Mouse (Mus musculus): ENCODE measurements at regions not wholly inside any gene's neighbourhood (a gene's known extent, or its start where the extent isn't known, plus 50 kb on each side); places are given as distances from the start of the nearest gene placed in this dataset.

GRCm38 (mm10) chr14:96838910-96839309 is 320.0 kb upstream of the Klhl1 start:
- Histone ChIP-seq H3K27ac (no peak overlapping the region), H3K4me3 (no peak overlapping the region)
- no peak for DNase-seq (ENCODE audit: extremely low spot score in 1 of 2, low spot score in 2 of 2)
- TF ChIP-seq CTCF (IDR thresholded peaks at IDR 0.05): no peak
- intact Hi-C loops (cut with DNase I): no loop called here

- intact Hi-C loops (cut with DNase I): loop anchor here (10.0 kb wide), 1 partner anchor 60 kb away; no protein-coding TSS in a partner anchor
Observed at GRCm38 (mm10) chr14:96825083-96825482, 306.2 kb upstream of the Klhl1 start.

GRCm38 (mm10) chr14:96815665-96816064 is 296.8 kb upstream of the Klhl1 start:
- Histone ChIP-seq H3K27ac (no peak overlapping the region), H3K4me3 (no peak overlapping the region)
- intact Hi-C loops (cut with DNase I): no loop called here
- no peak for TF ChIP-seq CTCF (IDR thresholded peaks at IDR 0.05)
- no peak for DNase-seq (ENCODE audit: extremely low spot score in 1 of 2, low spot score in 2 of 2)

More at GRCm38 (mm10) chr14:96825083-96825482, 306.2 kb upstream of the Klhl1 start:
- no peak overlapping the region for H3K4me3 ChIP-seq
- no peak overlapping the region for H3K27ac ChIP-seq
- DNase-seq (ENCODE audit: extremely low spot score in 1 of 2, low spot score in 2 of 2): no peak
- no peak for TF ChIP-seq CTCF (IDR thresholded peaks at IDR 0.05)

- TF ChIP-seq CTCF (IDR thresholded peaks at IDR 0.05): no peak
- DNase-seq (ENCODE audit: extremely low spot score in 1 of 2, low spot score in 2 of 2): no peak
- Histone ChIP-seq H3K4me3 (no peak overlapping the region), H3K27ac (no peak overlapping the region)
- intact Hi-C loops (cut with DNase I): no loop called here
Observed at GRCm38 (mm10) chr14:96805284-96805683, 286.4 kb upstream of the Klhl1 start.

- intact Hi-C loops (cut with DNase I): no loop called here
- Histone ChIP-seq H3K27ac (no peak overlapping the region), H3K4me3 (no peak overlapping the region)
- no peak for DNase-seq (ENCODE audit: extremely low spot score in 1 of 2, low spot score in 2 of 2)
- no peak for TF ChIP-seq CTCF (IDR thresholded peaks at IDR 0.05)
Observed at GRCm38 (mm10) chr14:96794806-96795205, 275.9 kb upstream of the Klhl1 start.

- intact Hi-C loops (cut with DNase I): no loop called here
- no peak for TF ChIP-seq CTCF (IDR thresholded peaks at IDR 0.05)
- H3K27ac ChIP-seq: no peak overlapping the region
- DNase-seq (ENCODE audit: extremely low spot score in 1 of 2, low spot score in 2 of 2): no peak
- no peak overlapping the region for H3K4me3 ChIP-seq
Observed at GRCm38 (mm10) chr14:96787917-96788316, 269.0 kb upstream of the Klhl1 start.

GRCm38 (mm10) chr14:96787286-96787685 is 268.4 kb upstream of the Klhl1 start:
- H3K4me3 ChIP-seq: no peak overlapping the region
- no peak overlapping the region for H3K27ac ChIP-seq
- no peak for TF ChIP-seq CTCF (IDR thresholded peaks at IDR 0.05)
- intact Hi-C loops (cut with DNase I): no loop called here
- no peak for DNase-seq (ENCODE audit: extremely low spot score in 1 of 2, low spot score in 2 of 2)

GRCm38 (mm10) chr14:96775801-96776200 is 256.9 kb upstream of the Klhl1 start:
- H3K27ac ChIP-seq: no peak overlapping the region
- no peak for DNase-seq (ENCODE audit: extremely low spot score in 1 of 2, low spot score in 2 of 2)
- intact Hi-C loops (cut with DNase I): no loop called here
- H3K4me3 ChIP-seq: no peak overlapping the region
- TF ChIP-seq CTCF (IDR thresholded peaks at IDR 0.05): no peak

GRCm38 (mm10) chr14:96760591-96760990 is 241.7 kb upstream of the Klhl1 start:
- no peak for DNase-seq (ENCODE audit: extremely low spot score in 1 of 2, low spot score in 2 of 2)
- intact Hi-C loops (cut with DNase I): loop anchor here (10.0 kb wide), 1 partner anchor 64 kb away; no protein-coding TSS in a partner anchor
- no peak overlapping the region for H3K4me3 ChIP-seq
- no peak overlapping the region for H3K27ac ChIP-seq
- TF ChIP-seq CTCF (IDR thresholded peaks at IDR 0.05): no peak

GRCm38 (mm10) chr14:96733211-96733610 is 214.3 kb upstream of the Klhl1 start:
- Histone ChIP-seq H3K4me3 (no peak overlapping the region), H3K27ac (no peak overlapping the region)
- no peak for TF ChIP-seq CTCF (IDR thresholded peaks at IDR 0.05)
- intact Hi-C loops (cut with DNase I): no loop called here
- DNase-seq (ENCODE audit: extremely low spot score in 1 of 2, low spot score in 2 of 2): no peak

- H3K4me3 ChIP-seq: no peak overlapping the region
- no peak for TF ChIP-seq CTCF (IDR thresholded peaks at IDR 0.05)
- intact Hi-C loops (cut with DNase I): no loop called here
Observed at GRCm38 (mm10) chr14:96697086-96697485, 178.2 kb upstream of the Klhl1 start.

GRCm38 (mm10) chr14:96690923-96691322 is 172.0 kb upstream of the Klhl1 start:
- TF ChIP-seq CTCF (IDR thresholded peaks at IDR 0.05): no peak
- Histone ChIP-seq H3K4me3 (no peak overlapping the region), H3K27ac (no peak overlapping the region)
- DNase-seq (ENCODE audit: extremely low spot score in 1 of 2, low spot score in 2 of 2): no peak
- intact Hi-C loops (cut with DNase I): no loop called here

More at GRCm38 (mm10) chr14:96697086-96697485, 178.2 kb upstream of the Klhl1 start:
- no peak for DNase-seq (ENCODE audit: extremely low spot score in 1 of 2, low spot score in 2 of 2)
- no peak overlapping the region for H3K27ac ChIP-seq

- Histone ChIP-seq H3K27ac (no peak overlapping the region), H3K4me3 (no peak overlapping the region)
- DNase-seq (ENCODE audit: extremely low spot score in 1 of 2, low spot score in 2 of 2): no peak
- TF ChIP-seq CTCF (IDR thresholded peaks at IDR 0.05): no peak
- intact Hi-C loops (cut with DNase I): no loop called here
Observed at GRCm38 (mm10) chr14:96683943-96684342, 165.0 kb upstream of the Klhl1 start.

Measured in left cerebral cortex, adult 2 months (tissue).